Mouse (Mus musculus) liver, postnatal 0 days (tissue): Measurements from ENCODE around the gene a.

ENCODE experiments used
- CTCF ChIP-seq: sonication (generic); IDR thresholded peaks from 2 replicates; pipeline ENCODE4 v1.5.1; 2016; ENCODE audit warnings: antibody characterized with exemption, low read depth
- EP300 ChIP-seq: IDR thresholded peaks from 2 replicates; pipeline ENCODE4 v1.6.1; 2016; ENCODE audit warnings: antibody characterized with exemption, low read depth, mild to moderate bottlenecking

DNA sequence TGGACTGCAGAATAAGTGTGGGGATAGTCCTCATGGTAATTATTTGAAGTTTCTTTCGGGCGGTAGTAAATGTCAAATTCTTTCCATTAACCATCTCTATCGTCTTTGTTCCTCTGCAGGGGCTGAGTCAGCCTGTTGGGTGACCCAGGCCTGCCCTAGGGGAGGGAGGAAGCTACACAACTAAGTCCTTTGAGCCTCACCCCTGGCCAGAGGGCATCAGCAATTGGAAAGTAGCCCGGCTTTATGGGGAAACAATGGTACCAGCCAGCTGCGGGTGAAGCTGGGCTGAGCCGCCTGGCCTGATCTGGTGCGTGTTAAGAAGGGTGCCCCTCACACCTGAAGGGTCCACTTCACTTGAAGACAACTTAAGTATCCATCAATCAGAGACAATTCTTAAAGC lies 308.2 kb downstream of the a start:
- TF ChIP-seq CTCF (no peak), EP300 (no peak)
